8 mouse cellular contexts compared by ENCODE assay signal in genomic region chr4:95008175-95009057, GRCm38 (mm10). TPM values are rescaled to one million over a fixed set of nuclear protein-coding genes. Genes with fewer than 3 reads are reported as not detected.
DNase-seq lines count a peak whose midpoint lies in the region; ATAC-seq and TF ChIP-seq lines count a peak whose summit lies in the region.

No protein-coding gene starts in this region.

- ATAC-seq in CD4-positive, CD25-positive, alpha-beta regulatory T cell, adult 4 months: peak; percentile 95
- peak; percentile 80 for ATAC-seq in embryonic facial prominence, embryonic 14.5 days (ENCODE audit: low read depth)
- ATAC-seq in neural tube, embryonic 15.5 days (ENCODE audit: low FRiP score): peak; percentile 90

- H3K4me2 ChIP-seq in embryonic facial prominence, embryonic 14.5 days (ENCODE audit: low read depth, low read length): peak overlapping the region; percentile 30
- H3K4me2 ChIP-seq in neural tube, embryonic 15.5 days: peak overlapping the region; percentile 32

- no peak overlapping the region for H3K9ac ChIP-seq in embryonic facial prominence, embryonic 14.5 days (ENCODE audit: low read depth, low read length)
- no peak overlapping the region for H3K9ac ChIP-seq in neural tube, embryonic 15.5 days (replicated peaks)

- peak; percentile 81 for DNase-seq in embryonic facial prominence, embryonic 14.5 days (ENCODE audit: low spot score)
- DNase-seq in heart, postnatal 25 days (ENCODE audit: low spot score): peak; percentile 10
- DNase-seq in kidney, postnatal 4 days: peak; percentile 85 to 86
- peak; percentile 75 for DNase-seq in lung, adult 2 months
- peak; percentile 69 for DNase-seq in thymus, adult 2 months

- H3K27ac ChIP-seq in bone marrow, adult 2 months (ENCODE audit: control insufficient read depth, insufficient read depth, low read depth, low read length, poor library complexity): no peak overlapping the region
- no peak overlapping the region for H3K27ac ChIP-seq in embryonic facial prominence, embryonic 14.5 days (replicated peaks; ENCODE audit: low read depth, low read length)
- H3K27ac ChIP-seq in neural tube, embryonic 15.5 days (replicated peaks): no peak overlapping the region
- H3K27ac ChIP-seq in thymus, adult 2 months (ENCODE audit: control insufficient read depth, insufficient read depth, low read length): no peak overlapping the region

- intact Hi-C loops in heart, postnatal 25 days (cut with DNase I): loop anchor here (1.0 to 2.0 kb wide), 3 partner anchors 42 to 916 kb away; no protein-coding TSS in a partner anchor

- TF ChIP-seq CTCF in bone marrow, adult 2 months (IDR thresholded peaks at IDR 0.05; ENCODE audit: control insufficient read depth, insufficient read depth, low read length): peak; percentile 78
- TF ChIP-seq CTCF in lung, adult 2 months (IDR thresholded peaks at IDR 0.05; ENCODE audit: insufficient read depth, low read length): peak; percentile 88
- TF ChIP-seq CTCF in thymus, adult 2 months (IDR thresholded peaks at IDR 0.05; ENCODE audit: borderline replicate concordance, control insufficient read depth, extremely low read depth, insufficient read depth, low read length, poor library complexity): no peak

- TF ChIP-seq POLR2A in bone marrow, adult 2 months (IDR thresholded peaks at IDR 0.05; ENCODE audit: borderline replicate concordance, control insufficient read depth, low read depth, low read length): no peak
- no peak for TF ChIP-seq POLR2A in lung, adult 2 months (IDR thresholded peaks at IDR 0.05; ENCODE audit: borderline replicate concordance, extremely low read depth, low read depth, low read length)
- no peak for TF ChIP-seq POLR2A in thymus, adult 2 months (IDR thresholded peaks at IDR 0.05; ENCODE audit: control insufficient read depth, extremely low read depth, insufficient read depth, low read length, poor library complexity)

- no peak overlapping the region for H3K4me3 ChIP-seq in bone marrow, adult 2 months (replicated peaks; ENCODE audit: control insufficient read depth, low read depth, low read length)
- no peak overlapping the region for H3K4me3 ChIP-seq in embryonic facial prominence, embryonic 14.5 days (ENCODE audit: low read depth, low read length)
- H3K4me3 ChIP-seq in lung, adult 2 months (replicated peaks; ENCODE audit: extremely low read depth, low read depth, low read length): no peak overlapping the region
- H3K4me3 ChIP-seq in neural tube, embryonic 15.5 days (replicated peaks): no peak overlapping the region
- no peak overlapping the region for H3K4me3 ChIP-seq in thymus, adult 2 months (ENCODE audit: control insufficient read depth, insufficient read depth, low read length)

- no peaks in the 10 kb centered on the region for H3K4me1 ChIP-seq in bone marrow, adult 2 months (ENCODE audit: control insufficient read depth, insufficient read depth, low read length)
- no peaks in the 10 kb centered on the region for H3K4me1 ChIP-seq in embryonic facial prominence, embryonic 14.5 days (ENCODE audit: control insufficient read depth, insufficient read depth, low read length)
- H3K4me1 ChIP-seq in lung, adult 2 months (ENCODE audit: control insufficient read depth, insufficient read depth, low read length): 0 out of 2 replicates have a peak, but pooled peaks cover 2% of the 10 kb centered on the region
- H3K4me1 ChIP-seq in neural tube, embryonic 15.5 days: no peaks in the 10 kb centered on the region
- no peaks in the 10 kb centered on the region for H3K4me1 ChIP-seq in thymus, adult 2 months (replicated peaks; ENCODE audit: control insufficient read depth, insufficient read depth, low read length)

- H3K9me3 ChIP-seq in embryonic facial prominence, embryonic 14.5 days (ENCODE audit: control insufficient read depth, low read length): no peaks in the 10 kb centered on the region
- no peaks in the 10 kb centered on the region for H3K9me3 ChIP-seq in neural tube, embryonic 15.5 days (replicated peaks)

- WGBS in bone marrow, adult 2 months: 41% methylated on average over 13 of the region's 13 CpGs
- WGBS in embryonic facial prominence, embryonic 14.5 days: 43% methylated on average over 13 of the region's 13 CpGs
- WGBS in lung, adult 2 months: 39% methylated on average over 13 of the region's 13 CpGs
- WGBS in neural tube, embryonic 15.5 days: 45% methylated on average over 13 of the region's 13 CpGs
- 49% methylated on average over 13 of the region's 13 CpGs for WGBS in thymus, adult 2 months

- no peaks in the 10 kb centered on the region for H3K36me3 ChIP-seq in embryonic facial prominence, embryonic 14.5 days (ENCODE audit: control insufficient read depth, insufficient read depth, low read length)
- no peaks in the 10 kb centered on the region for H3K36me3 ChIP-seq in neural tube, embryonic 15.5 days
- H3K36me3 ChIP-seq in thymus, adult 2 months (ENCODE audit: control insufficient read depth, insufficient read depth, low read length): no peaks in the 10 kb centered on the region

- no peaks in the 10 kb centered on the region for H3K27me3 ChIP-seq in embryonic facial prominence, embryonic 14.5 days (replicated peaks; ENCODE audit: control insufficient read depth, insufficient read depth, low read length)
- no peaks in the 10 kb centered on the region for H3K27me3 ChIP-seq in neural tube, embryonic 15.5 days (replicated peaks)
- H3K27me3 ChIP-seq in thymus, adult 2 months (ENCODE audit: control insufficient read depth, insufficient read depth, low read length): no peaks in the 10 kb centered on the region

RNA-seq across cellular contexts. Expression of gene Mysm1, which starts 29.5 kb away (rescaled TPM):
- 100 to 1,000 TPM in 1 of 2 experiments, 10 to 100 TPM in 1; 94.6 to 130 TPM for polyA plus RNA-seq in CD4-positive, CD25-positive, alpha-beta regulatory T cell, adult 4 months (2017; shearing (Covaris generic))
- 4.5 and 15.6 TPM in 2 replicates for polyA plus RNA-seq in bone marrow, adult 2 months (2011; ENCODE audit: insufficient read depth, insufficient read length, low replicate concordance, missing spikeins)
- polyA plus RNA-seq in embryonic facial prominence, embryonic 14.5 days (2014; fragmentation: Nextera tagmentation; extraction: Ambion mirVana): 23.3 and 25.0 TPM in 2 replicates
- total RNA-seq in heart, postnatal 25 days (2021): 10 to 100 TPM; 10.5 to 11.4 TPM
- 4.0 and 7.6 TPM in 2 replicates for polyA plus RNA-seq in lung, adult 2 months (2012; rRNA removed)
- polyA plus RNA-seq in neural tube, embryonic 15.5 days (2015; fragmentation: Nextera tagmentation; extraction: Ambion mirVana): 24.4 and 25.5 TPM in 2 replicates
- polyA plus RNA-seq in thymus, adult 2 months (2012; rRNA removed): 7.5 and 8.7 TPM in 2 replicates

RNA-seq across cellular contexts. Expression of gene Jun, which starts 43.6 kb away (rescaled TPM):
- polyA plus RNA-seq in CD4-positive, CD25-positive, alpha-beta regulatory T cell, adult 4 months (2017; shearing (Covaris generic)): 10 to 100 TPM; 19.7 to 31.0 TPM
- polyA plus RNA-seq in bone marrow, adult 2 months (2011; ENCODE audit: insufficient read depth, insufficient read length, low replicate concordance, missing spikeins): 2.0 and 6.9 TPM in 2 replicates
- 47.1 and 53.6 TPM in 2 replicates for polyA plus RNA-seq in embryonic facial prominence, embryonic 14.5 days (2014; fragmentation: Nextera tagmentation; extraction: Ambion mirVana)
- total RNA-seq in heart, postnatal 25 days (2021): 10 to 100 TPM; 41.1 to 58.1 TPM
- polyA plus RNA-seq in lung, adult 2 months (2012; rRNA removed): 176 and 282 TPM in 2 replicates
- polyA plus RNA-seq in neural tube, embryonic 15.5 days (2015; fragmentation: Nextera tagmentation; extraction: Ambion mirVana): 73.8 and 75.5 TPM in 2 replicates
- 17.3 and 18.7 TPM in 2 replicates for polyA plus RNA-seq in thymus, adult 2 months (2012; rRNA removed)

Comparison
In these comparisons a context has a peak if more than half of its experiments do, and no peak if none do; other contexts are left out.
1. DNase-seq: peak in every context shown above with its lines; median percentile 86 in kidney, postnatal 4 days; 81 in embryonic facial prominence, embryonic 14.5 days; 75 in lung, adult 2 months; 69 in thymus, adult 2 months; 10 in heart, postnatal 25 days.